Mouse (Mus musculus): ENCODE data around the gene Zfp212.

DNA sequence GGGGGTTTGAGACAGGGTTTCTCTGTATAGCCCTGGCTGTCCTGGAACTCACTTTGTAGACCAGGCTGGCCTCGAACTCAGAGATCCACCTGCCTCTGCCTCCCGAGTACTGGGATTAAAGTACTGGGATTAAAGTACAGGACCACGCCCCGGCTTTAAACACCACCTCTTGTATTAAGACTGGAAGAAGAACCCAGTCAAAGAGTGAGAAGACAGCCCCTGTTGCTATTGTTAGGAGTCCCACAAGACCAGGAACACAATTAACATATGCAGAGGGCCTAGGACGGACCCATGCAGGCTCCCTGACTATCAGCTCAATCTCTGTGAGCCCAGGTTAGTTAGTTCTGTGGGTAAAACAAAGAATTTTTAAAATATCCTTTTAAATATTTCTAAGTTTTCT, 48.0 kb upstream of the Zfp212 start:
- TF ChIP-seq REST (IDR thresholded peaks at IDR 0.05; ENCODE audit: insufficient read depth, insufficient read length) (no peak), MYOD1 (IDR thresholded peaks at IDR 0.05; ENCODE audit: control insufficient read depth in 1 of 3, insufficient read length in 2 of 3, low read depth in 2 of 3) (no peak), SRF (IDR thresholded peaks at IDR 0.05; ENCODE audit: control insufficient read depth, insufficient read length, low read depth) (no peak), CEBPB (IDR thresholded peaks at IDR 0.05; ENCODE audit: insufficient read depth, poor library complexity, severe bottlenecking) (no peak), POLR2A (IDR thresholded peaks at IDR 0.05; ENCODE audit: insufficient read length, low read depth) (no peak), TCF12 (IDR thresholded peaks at IDR 0.05; ENCODE audit: insufficient read depth, poor library complexity, severe bottlenecking) (no peak)
